Mouse (Mus musculus) gastrocnemius, postnatal 25 days (tissue): ENCODE measurements around the gene Tmem159. TPM values are rescaled to one million over a fixed set of nuclear protein-coding genes. Genes with fewer than 3 reads are reported as not detected.

ENCODE experiments used
- DNase-seq: peaks from one replicate; pipeline ENCODE4 v3.0.0; 2022
- total RNA-seq, 2 experiments: library from RNA; stranded (reverse); gene quantifications; 1 replicate in 1 of 2; 2 replicates in 1 of 2; pipeline ENCODE4 v1.2.3; 2021

Gene Tmem159
- total RNA-seq, 2 experiments from 2014 or later: 7.4 TPM

DNA sequence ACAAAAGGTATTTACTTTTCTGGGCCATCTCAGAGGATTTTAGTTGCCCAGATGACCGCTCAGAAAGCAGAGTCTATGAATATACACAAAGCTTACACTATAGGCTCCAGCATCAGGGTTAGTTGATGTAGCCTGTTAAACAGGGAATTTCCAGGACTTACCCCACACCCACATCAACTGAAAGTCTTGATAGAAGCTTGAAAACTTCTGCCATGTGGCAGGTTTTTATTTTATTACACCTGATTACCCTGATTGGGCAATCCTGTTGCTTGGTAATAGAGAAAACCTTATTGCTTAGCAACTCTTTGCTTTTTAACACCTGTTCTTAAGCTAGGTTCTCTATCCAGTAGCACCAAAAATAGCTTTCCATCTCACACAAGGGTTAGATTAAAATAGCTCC lies 40.6 kb downstream of the Tmem159 start:
- DNase-seq: no peak

DNA sequence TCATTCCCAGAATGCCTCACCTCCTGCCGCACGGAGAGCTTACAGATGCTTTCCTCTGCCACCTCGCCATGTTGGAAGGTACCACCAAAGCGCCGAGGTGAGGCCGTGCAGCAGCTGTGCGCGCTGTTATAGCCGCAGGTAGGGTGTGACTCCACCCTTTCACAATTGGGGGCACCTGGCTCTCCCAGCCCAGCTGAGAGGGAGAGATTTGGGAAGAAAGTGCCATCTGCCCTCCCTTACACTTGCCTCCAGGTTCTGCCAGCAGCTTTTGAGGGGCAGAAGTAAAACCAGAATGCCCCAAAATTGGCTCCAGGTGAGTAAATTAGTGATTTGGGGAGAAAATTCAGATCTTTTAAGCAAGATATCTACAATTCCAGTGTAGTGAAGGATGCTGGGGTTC lies 43.0 kb downstream of the Tmem159 start, which contains the start of gene Zp2:
Gene Zp2 (minus strand): TSS at position 101 of the 400 bp plus-strand sequence.
- no peak for DNase-seq

DNA sequence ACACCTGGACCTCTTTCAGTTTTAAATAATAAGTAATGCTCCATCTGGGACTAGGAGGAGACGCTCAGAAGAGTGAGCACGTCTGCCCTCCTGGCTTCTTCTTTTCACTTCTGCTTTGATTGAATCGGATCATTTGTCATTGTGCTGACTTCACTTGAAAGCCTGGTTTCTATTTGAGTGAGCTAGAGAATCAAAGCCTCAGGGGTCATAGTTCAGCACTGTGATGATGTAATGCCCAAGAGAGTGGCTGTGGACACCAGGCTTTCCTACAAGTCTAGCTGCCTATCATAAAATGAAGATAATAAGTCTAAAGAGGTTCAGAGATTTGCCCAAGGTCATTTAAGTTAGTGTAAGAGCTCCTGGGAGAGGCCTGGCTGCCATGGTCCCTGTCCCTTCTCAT lies 48.1 kb downstream of the Tmem159 start:
- DNase-seq: no peak

DNA sequence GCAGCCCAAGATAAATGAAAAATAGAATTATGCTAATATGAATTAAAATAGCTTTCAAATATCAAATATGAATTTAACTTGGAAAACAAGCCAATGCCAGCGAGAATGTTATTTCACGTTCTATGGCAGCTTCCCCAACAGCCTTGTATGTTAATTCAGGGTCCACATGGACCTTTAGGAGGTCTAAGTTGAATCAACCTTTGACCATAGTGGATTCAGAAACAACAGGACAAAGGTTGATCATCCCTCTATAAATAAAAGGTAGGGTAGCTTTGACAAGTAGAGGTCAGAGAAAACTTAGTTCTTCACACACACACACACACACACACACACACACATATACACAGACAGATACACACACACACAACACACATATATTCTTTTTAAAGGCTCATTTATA lies 48.7 kb downstream of the Tmem159 start:
- no peak for DNase-seq

DNA sequence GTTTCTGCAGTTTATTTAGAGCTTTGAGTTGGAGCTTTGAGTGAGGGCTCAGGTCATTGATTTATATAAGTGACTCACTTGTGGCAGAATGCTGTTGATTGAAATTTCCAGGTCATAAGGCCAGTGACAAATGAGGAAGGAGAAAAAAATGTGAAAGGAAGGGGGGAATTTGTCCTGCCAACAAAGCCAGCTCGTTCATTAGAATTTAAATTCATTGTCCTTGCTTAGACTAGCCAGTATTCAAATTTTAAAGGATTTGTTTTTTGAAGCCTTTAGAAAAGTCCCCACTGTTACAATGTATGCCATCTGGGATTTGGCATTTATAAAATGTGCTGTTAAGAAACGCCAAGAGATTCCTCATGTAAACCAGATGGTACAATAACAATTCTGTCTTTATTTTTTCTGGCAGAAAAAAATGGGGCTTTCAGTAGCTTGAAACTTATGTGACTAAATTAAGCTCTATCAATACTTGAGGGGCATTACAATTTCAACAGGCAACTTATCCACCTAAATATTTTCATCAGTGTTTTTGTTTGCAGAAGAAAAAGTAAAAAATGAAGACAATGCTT lies 54.8 kb downstream of the Tmem159 start:
- no peak for DNase-seq

DNA sequence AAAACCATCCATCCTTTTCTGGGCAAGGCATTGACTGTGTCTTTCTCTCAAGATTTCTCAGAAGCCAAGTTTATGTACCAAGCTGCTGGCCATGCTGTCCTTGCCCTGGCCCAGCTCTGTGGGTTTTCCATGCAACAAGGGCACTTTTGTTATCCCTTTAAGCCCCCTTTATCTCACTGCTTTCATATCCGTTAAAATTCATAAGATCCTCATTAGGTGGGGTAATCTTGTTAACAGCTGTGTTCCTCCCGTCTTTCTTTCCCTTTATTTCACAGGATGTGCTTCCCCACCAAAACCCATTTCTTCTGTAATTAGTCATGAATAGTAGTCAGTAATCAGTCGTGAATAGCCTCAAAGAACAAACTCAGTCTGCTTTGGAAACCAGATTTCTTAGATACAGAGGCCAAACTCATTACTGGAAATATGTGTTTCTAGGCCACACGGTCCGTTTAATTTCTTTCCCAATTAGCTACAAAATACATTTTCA lies 55.5 kb downstream of the Tmem159 start:
- no peak for DNase-seq

DNA sequence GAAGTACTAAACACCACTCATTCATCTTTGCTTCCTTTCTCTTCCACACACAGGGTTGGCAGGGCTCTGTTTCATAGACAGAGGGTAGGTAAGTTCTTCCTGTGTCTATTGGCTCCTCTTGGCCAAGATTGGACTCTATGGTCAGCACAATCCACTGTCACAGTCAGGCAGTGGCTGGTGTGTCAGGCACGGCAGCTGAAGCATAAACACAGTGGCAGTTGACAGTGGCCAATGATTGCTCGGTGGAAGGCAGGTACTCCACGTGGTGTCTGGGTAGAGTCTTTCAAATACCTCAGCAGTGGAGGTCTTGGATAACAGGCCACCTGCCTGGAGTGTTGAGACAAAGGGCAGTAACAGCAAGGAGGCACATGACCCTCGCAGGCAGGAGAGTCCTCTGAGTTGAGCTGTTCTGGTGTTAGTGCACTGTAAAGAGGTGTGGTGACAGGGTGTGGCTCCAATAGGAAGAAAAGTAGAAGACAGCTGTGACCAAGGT lies 56.0 kb downstream of the Tmem159 start:
- no peak for DNase-seq

DNA sequence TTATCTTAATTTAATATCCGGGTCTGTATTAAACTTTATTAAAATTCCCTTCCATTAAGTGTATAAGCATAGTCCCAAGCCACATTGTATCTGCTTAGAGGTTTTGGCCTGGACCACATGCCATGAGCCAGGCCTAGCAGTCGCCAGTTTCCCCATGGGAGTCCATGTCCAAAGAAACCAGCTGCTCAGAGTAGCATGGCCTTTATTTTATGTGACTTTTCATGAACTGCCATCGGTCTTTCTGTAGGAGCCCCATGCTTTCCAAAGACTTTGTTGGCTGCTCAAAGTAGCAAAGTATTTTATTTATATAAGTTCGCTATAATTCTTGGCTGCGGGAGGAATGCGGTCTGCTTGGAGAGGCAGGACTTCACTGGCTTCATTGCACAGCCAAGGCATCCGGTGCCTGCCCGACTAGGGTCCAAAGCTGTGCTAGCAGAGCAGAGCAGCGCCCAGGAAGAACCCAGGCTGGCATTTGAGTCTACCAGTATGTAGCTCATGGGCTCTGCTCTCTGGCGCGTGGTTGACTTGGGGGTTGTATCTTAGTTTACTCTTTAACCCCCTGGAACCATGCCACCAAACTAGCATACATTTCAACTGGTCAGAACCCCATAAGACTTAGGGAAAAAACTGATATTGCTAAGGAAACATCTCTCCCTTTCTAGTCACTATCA lies 61.6 kb downstream of the Tmem159 start:
- DNase-seq: no peak

Other genes with a start within 250 kb of the Tmem159 start
- gene Lyrm1, start 206.5 kb upstream of the Tmem159 start, total RNA-seq: 1 to 10 TPM; 8.5 to 8.9 TPM
- 10 to 100 TPM; 17.6 to 18.8 TPM for gene Dcun1d3, start 206.1 kb upstream of the Tmem159 start, total RNA-seq
- under 1 TPM; 0.05 to 0.13 TPM for gene Dnah3, start 7.1 kb upstream of the Tmem159 start, total RNA-seq
- gene Zp2, start 42.9 kb downstream of the Tmem159 start, total RNA-seq: under 1 TPM in 1 of 2 experiments, not detected in 1; 0.51 TPM
- under 1 TPM in 1 of 2 experiments, not detected in 1; 0.10 TPM for gene Anks4b, start 71.5 kb downstream of the Tmem159 start, total RNA-seq
- 1 to 10 TPM; 4.2 to 5.5 TPM for gene Crym, start 99.8 kb downstream of the Tmem159 start, total RNA-seq
- not detected for gene Abca14, start 101.6 kb downstream of the Tmem159 start, total RNA-seq
- not detected for gene Abca15, start 226.3 kb downstream of the Tmem159 start, total RNA-seq